In the genomic region with DNA sequence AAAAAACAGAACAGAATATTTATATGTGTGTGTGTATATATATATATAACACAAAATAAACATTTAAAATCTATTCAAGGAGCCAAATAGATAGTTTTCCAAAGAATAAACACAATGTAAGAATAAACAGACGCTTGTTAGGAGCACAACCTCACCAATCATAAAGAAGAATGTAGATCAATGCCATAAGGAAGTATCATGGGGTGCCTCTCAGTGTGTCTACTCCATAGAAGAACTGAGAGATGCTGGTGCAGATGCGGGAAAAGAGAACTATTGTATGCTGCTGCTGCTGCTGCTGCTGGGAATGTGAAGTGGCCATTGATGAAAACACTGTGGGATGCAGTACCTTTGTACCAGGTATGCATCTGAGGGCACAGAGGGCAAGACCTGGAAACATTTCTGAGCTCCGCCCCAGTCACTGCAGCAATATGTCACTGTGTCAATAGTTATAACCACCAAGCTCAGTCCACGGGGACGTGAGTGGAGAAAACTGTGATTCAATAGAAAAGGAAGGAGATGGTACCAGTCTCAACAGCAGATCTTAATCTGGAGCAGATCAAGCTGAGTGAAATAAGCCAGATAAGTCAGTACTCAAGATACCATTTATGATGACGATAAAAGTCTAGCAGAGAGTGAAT, we compare ENCODE assay signal across 16 mouse cellular contexts.
"Had no signal": no experiment of that assay in that cellular context is flagged by ENCODE, and none has a peak within 500 bp of the region (broad histone marks: within the 10 kb centered on the region; RNA-seq: fewer than 3 reads in every experiment).

No protein-coding gene starts in this region.

- H3K9ac ChIP-seq: liver, embryonic 13.5 days; liver, embryonic 15.5 days; liver, postnatal 0 days; midbrain, embryonic 12.5 days; neural tube, embryonic 12.5 days; stomach, embryonic 15.5 days had no signal

- H3K36me3 ChIP-seq: liver, embryonic 13.5 days; liver, embryonic 15.5 days; midbrain, embryonic 12.5 days; neural tube, embryonic 12.5 days; stomach, embryonic 15.5 days had no signal

- DNase-seq: liver, embryonic 13.5 days; liver, postnatal 0 days; lung, postnatal 14 days; lung, postnatal 36 days; midbrain, embryonic 14.5 days; right cerebral cortex, postnatal 14 days; thymus, adult 2 months; thymus, postnatal 25 days; thymus, postnatal 4 days had no signal

- H3K27me3 ChIP-seq: liver, embryonic 13.5 days; liver, embryonic 15.5 days; megakaryocyte, embryonic 14.5 days; midbrain, embryonic 12.5 days; neural tube, embryonic 12.5 days; stomach, embryonic 15.5 days had no signal

- H3K4me1 ChIP-seq: liver, embryonic 13.5 days; liver, embryonic 15.5 days; megakaryocyte, embryonic 14.5 days; stomach, embryonic 15.5 days had no signal

- H3K4me2 ChIP-seq: liver, embryonic 11.5 days; liver, embryonic 13.5 days; liver, embryonic 15.5 days; midbrain, embryonic 12.5 days; neural tube, embryonic 12.5 days; stomach, embryonic 15.5 days had no signal

- H3K9me3 ChIP-seq: liver, embryonic 13.5 days; liver, embryonic 15.5 days; midbrain, embryonic 12.5 days; neural tube, embryonic 12.5 days; stomach, embryonic 15.5 days had no signal

- ATAC-seq: liver, postnatal 0 days had no signal

- H3K27ac ChIP-seq: liver, embryonic 13.5 days; liver, embryonic 15.5 days; macrophage; midbrain, embryonic 12.5 days; neural tube, embryonic 12.5 days had no signal

- H3K4me3 ChIP-seq: liver, embryonic 13.5 days; liver, embryonic 15.5 days; megakaryocyte, embryonic 14.5 days; midbrain, embryonic 12.5 days; neural tube, embryonic 12.5 days; stomach, embryonic 15.5 days had no signal
